Mouse (Mus musculus) fibroblast of lung, adult 2 months (primary cell): ENCODE results near the gene Suclg2.

ENCODE experiments used
- DNase-seq: peaks from one replicate; pipeline ENCODE4 v3.0.0-alpha.2; 2011; ENCODE audit warnings: low read depth

The Suclg2 gene

GRCm38 (mm10) chr6:95700191-95700590 is 18.4 kb downstream of the Suclg2 start:
- DNase-seq = no peak

- DNase-seq = no peak
These were observed 19.3 kb downstream of the Suclg2 start for GRCm38 (mm10) chr6:95699326-95699725.

- no peak for DNase-seq
These were observed 20.0 kb downstream of the Suclg2 start for GRCm38 (mm10) chr6:95698536-95699162.

GRCm38 (mm10) chr6:95694910-95695309 is 23.7 kb downstream of the Suclg2 start:
- no peak for DNase-seq

GRCm38 (mm10) chr6:95685242-95685641 is 33.4 kb downstream of the Suclg2 start:
- no peak for DNase-seq

GRCm38 (mm10) chr6:95679718-95680117 is 38.9 kb downstream of the Suclg2 start:
- no peak for DNase-seq

GRCm38 (mm10) chr6:95679261-95679660 is 39.3 kb downstream of the Suclg2 start:
- DNase-seq = no peak

- no peak for DNase-seq
These were observed 41.6 kb downstream of the Suclg2 start for GRCm38 (mm10) chr6:95676951-95677350.

GRCm38 (mm10) chr6:95676439-95676838 is 42.2 kb downstream of the Suclg2 start:
- DNase-seq = no peak

- DNase-seq = no peak
These were observed 43.4 kb downstream of the Suclg2 start for GRCm38 (mm10) chr6:95675059-95675705.

GRCm38 (mm10) chr6:95674651-95675050 is 43.9 kb downstream of the Suclg2 start:
- DNase-seq = no peak

GRCm38 (mm10) chr6:95669335-95669729 is 49.3 kb downstream of the Suclg2 start:
- DNase-seq = no peak

- DNase-seq = no peak
These were observed 49.8 kb downstream of the Suclg2 start for GRCm38 (mm10) chr6:95668629-95669334.

GRCm38 (mm10) chr6:95657671-95658070 is 60.9 kb downstream of the Suclg2 start:
- DNase-seq = no peak

- DNase-seq = no peak
These were observed 64.9 kb downstream of the Suclg2 start for GRCm38 (mm10) chr6:95653662-95654061.

- no peak for DNase-seq
These were observed 65.8 kb downstream of the Suclg2 start for GRCm38 (mm10) chr6:95652774-95653173.

- no peak for DNase-seq
These were observed 67.2 kb downstream of the Suclg2 start for GRCm38 (mm10) chr6:95651391-95651876.

GRCm38 (mm10) chr6:95650082-95650722 is 68.4 kb downstream of the Suclg2 start:
- peak; percentile 26 for DNase-seq

GRCm38 (mm10) chr6:95649123-95649663 is 69.4 kb downstream of the Suclg2 start:
- DNase-seq = no peak

- DNase-seq = no peak
These were observed 81.2 kb downstream of the Suclg2 start for GRCm38 (mm10) chr6:95637416-95637815.

- DNase-seq = no peak
These were observed 83.2 kb downstream of the Suclg2 start for GRCm38 (mm10) chr6:95635411-95635810.

GRCm38 (mm10) chr6:95629071-95629470 is 89.5 kb downstream of the Suclg2 start:
- no peak for DNase-seq
